Mouse (Mus musculus): Measurements from ENCODE around the gene Slc22a17.

- TF ChIP-seq CTCF (IDR thresholded peaks at IDR 0.05; ENCODE audit: low read depth) = no peak
- TF ChIP-seq EP300 (IDR thresholded peaks at IDR 0.05; ENCODE audit: low read depth) = no peak
Observed at GRCm38 (mm10) chr14:54884022-54884712, 28.8 kb downstream of the Slc22a17 start.
